Mouse (Mus musculus) c-Kit-positive CD71-positive TER-119-negative erythroid progenitor cells, embryonic 14.5 days (primary cell): ENCODE data around the gene Rrad.
"Not testable (repeated sequence)": the region's sequence is repeated elsewhere in the genome, so short reads cannot be mapped to it uniquely, and the experiment has no call there.

Experiments
- DNase-seq: peaks from one replicate; pipeline ENCODE4 v3.0.0-alpha.2; 2013; ENCODE audit warnings: low read depth

Gene Rrad

DNA sequence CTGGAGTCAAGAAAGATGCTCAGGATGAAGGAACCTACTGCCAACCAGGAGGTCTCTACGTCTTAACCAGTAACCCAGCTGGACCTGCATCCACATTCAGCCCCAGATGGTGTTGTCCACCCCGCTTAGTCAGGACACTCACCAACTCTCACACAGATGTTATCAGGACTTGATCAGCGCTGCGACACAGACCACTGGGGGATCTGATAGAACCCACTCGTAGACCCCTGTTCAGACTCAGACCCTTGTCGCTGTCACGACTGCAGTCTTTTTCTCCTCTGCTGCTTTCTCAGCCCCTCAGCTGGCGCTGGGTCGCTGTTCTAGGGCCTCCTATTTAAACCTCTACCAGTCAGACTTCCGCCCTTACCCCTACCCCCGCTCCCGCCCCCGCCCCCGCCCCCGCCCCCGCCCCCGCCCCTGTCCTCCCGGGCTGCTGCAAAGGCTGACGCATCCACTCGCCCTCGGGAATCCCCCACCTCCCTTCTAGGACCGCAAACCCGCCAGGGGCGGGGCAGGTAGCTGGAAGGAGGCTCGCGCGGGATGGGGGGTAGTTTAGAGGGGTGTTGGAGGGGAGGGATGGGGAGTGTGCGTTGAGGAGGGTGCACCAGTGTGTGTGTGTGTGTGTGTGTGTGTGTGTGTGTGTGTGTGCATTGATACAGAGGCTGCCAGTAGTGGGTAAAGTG, at the start of gene Rrad:
TSS of gene Rrad (minus strand) at position 347 of the 683 bp plus-strand sequence.
- DNase-seq: no peak

DNA sequence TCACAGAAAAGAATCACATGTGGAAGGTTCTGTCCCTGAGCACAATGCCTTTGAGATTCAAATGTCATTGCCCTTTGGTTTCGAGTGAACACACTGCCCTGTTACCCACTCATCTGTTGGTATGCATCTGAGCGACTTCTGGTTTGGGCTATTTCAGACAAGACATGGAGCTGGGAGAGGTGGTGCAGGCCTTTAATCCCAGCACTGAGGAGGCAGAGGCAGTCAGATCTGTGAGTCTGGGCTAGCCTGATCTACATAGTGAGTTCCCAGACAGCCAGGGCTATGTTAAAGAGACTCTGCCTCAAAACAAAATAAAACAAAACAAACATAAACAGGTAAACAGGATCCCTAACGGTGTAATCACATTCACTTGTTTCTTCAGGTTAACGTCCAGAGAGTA, 24.5 kb upstream of the Rrad start:
- no peak for DNase-seq

DNA sequence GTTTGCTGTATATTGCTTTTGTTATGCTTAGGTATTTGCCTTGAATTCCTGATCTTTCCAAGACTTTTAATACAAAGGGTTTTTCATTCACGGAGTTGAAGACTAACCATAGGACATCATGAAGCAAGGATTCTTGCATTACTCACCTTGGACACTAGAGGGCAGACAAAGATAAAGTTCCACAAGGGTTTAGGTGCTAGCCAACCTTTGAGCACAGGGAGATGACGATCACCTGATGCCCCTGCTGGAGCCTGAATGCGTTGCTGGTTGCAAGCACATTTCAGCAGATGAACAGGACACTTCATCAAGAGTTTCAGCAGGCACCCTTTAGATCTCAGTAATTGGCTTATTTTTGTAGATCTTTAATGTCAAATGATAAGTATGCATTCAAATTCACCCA, 23.9 kb upstream of the Rrad start:
- DNase-seq: peak; percentile 76

- not testable (repeated sequence) for DNase-seq
These were observed 13.1 kb upstream of the Rrad start for GRCm38 (mm10) chr8:104644187-104644586.

DNA sequence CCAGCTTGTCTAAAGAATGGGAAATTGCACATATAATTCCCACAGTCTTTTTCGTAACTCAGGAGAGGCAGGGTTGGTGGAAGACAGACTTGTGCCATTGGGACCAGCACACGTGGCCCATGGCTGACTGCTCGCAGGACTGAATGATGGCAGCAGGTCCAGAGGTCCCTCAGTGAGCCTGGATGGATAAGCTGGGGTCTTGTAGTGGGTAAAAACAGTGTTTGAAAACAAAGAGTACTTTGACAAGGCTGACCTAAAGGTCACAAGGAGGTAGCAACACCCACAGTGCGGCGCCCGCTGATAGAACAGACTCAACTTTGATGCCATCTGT, 11.2 kb upstream of the Rrad start:
- no peak for DNase-seq

DNA sequence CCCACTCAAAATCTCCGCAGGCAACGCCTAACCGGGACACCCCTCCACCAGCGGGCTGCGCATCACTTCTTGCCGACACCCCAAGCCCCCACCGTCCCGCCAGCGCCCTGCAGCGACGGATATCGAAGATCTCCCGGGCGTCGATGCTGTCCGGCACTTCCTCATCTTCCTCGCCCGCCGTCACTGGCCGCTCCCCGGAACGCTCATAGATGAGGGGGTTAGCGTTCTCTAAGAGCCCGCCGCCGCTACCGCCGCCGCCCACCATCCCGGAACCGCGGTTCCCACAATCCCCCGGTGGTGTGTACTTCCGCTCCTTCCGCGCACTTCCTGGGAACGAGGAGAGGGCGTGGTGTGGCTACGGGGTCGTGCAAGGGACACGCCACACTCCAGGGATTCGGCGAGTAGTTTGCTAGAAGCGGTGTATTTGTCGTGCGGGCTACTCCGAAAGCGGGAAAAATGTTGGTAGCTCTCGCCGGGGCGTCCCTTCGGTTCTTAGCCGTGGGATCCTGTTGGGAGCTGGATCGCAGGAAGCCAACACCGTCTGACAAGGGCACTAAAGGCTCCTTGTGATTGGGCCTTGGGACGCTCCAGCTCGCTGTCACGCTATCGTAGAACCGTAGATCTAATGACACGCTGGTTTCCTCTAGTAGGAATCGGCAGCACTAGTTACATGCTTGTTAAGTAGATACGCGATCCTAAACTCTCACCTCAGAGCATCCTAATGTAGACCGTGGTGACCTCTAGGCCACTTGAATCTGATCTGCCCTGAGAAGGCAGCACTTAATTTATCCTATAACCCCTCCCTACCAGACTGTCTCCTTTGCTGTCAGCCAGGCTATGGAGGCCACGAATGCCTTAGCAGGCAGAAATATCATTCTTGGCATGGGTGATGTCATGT, 10.5 kb upstream of the Rrad start, which contains the start of gene Ciao2b:
TSS of gene Ciao2b (minus strand) at position 540 of the 898 bp plus-strand sequence.
- DNase-seq: peak; percentile 74

- no peak for DNase-seq
These were observed 9.8 kb upstream of the Rrad start for GRCm38 (mm10) chr8:104640831-104641370.

- no peak for DNase-seq
These were observed 9.1 kb upstream of the Rrad start for GRCm38 (mm10) chr8:104640241-104640640.

DNA sequence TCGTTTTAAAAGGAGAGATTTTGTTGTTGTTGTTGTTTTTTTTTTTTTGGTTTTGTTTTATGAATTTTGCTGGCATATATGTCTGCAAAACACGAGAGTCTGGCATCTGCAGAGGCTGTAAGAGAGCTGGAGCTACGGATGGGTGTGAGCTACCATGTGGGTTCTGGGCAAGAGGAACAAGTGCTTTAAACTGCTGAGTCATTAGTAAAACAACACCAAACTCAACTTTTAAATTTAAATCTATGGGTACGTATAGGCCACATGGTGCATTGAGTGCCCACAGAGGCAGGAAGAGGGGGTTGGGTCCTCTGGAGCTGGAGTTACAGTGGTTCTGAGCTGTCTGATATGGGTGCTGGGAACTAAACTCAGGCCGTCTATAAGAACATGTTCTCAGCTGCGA, 6.9 kb upstream of the Rrad start:
- no peak for DNase-seq

DNA sequence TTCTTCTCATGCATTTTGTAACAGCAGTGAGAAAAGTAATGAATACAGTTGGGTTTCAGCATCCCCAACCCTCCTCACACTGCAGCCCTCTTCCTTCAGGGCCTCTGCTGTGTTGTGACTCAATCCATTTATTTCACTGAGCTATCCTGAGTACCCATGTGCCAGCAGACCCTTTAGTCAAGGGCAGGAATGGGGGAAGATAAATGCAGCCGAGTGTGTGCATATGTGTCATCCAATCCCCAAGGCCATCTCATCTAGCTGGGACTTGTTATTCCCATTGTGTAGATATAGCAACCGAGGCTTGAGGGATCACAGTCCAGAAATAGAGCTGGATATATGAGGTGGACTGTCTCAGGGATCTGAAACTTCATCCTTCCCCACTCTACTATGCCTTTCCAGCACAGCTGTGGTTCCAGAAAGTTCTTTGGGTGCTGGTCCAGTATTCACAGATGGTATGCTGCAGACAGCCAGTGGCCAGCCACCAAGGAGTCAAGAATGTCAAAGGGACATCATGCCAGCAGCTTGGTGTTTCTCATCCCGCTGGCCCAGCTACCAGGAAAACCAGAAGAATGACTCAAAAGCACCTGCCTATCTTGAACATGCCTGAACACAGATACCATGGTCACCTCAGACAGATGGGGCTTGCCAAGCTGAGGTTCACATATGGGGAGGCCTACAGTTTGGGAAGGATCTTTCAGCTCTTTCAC, 4.0 kb upstream of the Rrad start:
- no peak for DNase-seq

GRCm38 (mm10) chr8:104633156-104633744, 2.1 kb upstream of the Rrad start:
- no peak for DNase-seq

DNA sequence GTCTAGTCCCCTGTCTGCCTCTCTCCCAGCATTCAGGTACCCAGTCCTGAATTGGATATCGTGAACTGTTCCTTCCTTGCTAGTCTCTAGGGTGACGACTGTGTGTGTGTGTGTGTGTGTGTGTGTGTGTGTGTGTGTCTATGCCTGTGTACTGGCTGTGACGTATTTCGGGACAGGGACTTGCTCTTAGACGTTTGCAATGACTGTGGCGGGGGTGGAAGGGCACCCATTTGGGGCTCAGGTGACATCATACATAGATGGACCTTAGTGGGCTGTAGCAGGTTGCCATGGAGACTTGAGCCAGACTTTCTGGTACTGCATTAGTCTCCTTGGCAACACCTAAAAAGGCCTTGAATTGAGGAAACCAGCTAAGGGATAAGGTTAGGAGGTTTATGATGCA, 1.4 kb upstream of the Rrad start:
- DNase-seq: no peak

DNA sequence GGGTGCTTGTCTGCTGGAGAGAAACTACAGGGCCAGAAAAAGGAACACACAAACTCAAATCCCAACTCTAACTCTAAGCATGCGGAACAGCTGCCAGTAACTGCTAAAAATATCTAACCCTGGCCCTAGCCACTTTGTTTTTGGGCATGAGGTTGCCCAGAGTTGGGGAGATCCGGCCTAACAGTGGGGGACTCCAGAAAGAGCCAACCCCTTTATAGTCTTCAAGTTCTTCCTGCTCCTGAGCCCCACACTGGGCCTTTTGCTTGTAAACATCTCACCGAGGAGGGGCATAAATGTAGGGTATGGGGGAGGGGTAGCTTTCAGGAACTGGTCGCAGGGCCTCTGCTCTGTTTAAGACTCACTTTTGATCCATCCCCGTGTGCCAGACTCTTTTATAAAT, 848 bp upstream of the Rrad start:
- DNase-seq: no peak

GRCm38 (mm10) chr8:104630574-104630973, 553 bp downstream of the Rrad start:
- no peak for DNase-seq

DNA sequence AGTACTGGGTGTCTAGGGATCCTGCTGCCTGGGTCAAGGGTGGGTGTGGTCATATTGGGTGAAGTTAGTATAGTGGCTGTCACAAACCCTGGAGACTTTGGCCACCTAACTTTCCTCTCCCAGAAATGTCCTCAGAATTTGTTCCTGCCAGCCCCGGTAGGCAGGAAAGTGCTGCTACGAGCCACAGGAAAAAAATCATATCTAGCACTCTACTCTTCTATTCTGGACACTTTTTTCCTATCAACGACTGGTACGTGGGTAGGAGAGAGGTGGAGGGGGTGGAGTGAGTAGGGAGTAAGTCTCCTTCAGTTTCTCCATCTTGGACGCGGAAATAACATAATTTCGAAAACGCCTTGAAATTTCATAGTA, 1.0 kb downstream of the Rrad start:
- no peak for DNase-seq

DNA sequence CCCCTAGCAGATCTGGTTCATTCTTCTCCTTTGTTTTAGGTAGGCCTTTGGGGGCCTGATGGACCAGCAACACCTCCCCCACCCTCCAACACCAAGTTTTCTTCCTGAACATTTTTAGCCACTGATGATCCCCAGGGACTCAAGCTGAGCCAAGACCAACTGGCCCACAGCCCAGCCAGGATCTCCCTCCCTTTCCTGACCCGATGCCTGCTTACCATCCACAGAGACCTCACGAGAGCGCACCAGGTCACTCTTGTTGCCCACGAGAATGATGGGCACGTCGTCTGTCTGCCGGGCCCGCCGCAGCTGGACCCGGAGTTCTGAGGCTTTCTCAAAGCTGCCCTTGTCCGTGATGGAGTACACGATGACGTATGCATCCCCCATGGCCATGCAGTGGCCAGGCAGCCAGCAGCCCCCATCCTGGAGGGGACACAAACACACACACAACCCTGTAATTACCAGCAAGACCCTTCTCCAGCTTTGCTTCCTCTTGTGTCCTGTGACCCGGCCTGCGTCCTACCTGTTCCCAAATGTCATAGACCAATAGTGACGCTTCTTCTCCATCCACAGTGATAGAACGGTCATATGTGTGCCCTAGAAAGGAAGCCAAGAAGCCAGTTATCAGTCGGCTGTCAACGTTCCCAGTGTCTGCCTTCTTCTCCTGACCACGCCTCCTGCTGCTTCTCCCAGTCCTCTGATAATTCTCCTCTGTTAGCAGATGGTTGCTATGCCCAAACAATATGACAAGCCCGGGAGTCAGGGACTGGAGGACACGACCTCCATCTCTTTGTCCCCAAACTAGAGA, 1.6 kb downstream of the Rrad start:
- no peak for DNase-seq

- DNase-seq: no peak
These were observed 2.7 kb downstream of the Rrad start for GRCm38 (mm10) chr8:104628402-104628801.

DNA sequence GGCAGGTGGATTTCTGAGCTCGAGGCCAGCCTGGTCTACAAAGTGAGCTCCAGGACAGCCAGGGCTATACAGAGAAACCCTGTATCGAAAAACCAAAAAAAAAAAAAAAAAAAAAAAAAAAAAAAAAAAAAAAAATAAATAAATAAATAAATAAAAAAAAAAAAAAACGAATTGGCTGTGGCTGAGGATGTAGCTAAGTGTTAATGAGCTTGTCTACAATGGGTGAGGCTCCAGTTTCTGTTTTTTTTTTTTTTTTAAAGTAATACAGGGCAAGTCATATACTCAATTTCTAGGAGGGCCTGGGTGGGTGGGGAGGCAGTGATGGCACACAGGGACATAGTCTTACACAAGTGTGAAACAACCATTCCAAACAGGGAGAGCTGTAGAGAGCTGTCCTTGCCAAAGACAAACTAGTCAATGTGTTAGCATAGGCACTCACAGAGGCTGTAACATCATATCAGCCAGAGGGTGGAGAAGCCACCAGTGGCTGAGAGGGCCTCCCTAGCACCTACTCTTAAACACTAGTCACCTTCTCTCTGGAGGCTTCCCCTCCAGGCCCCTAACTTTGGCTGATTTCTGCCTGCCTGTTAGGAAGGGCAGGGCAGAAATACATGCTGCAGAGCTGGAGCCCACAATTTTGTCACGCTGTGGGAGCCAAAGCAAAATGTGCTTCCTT, 3.9 kb downstream of the Rrad start:
- no peak for DNase-seq

GRCm38 (mm10) chr8:104624161-104624560, 7.0 kb downstream of the Rrad start, which contains the start of gene Cdh16:
Gene Cdh16 (minus strand): TSS chr8:104624396.
- no peak for DNase-seq

DNA sequence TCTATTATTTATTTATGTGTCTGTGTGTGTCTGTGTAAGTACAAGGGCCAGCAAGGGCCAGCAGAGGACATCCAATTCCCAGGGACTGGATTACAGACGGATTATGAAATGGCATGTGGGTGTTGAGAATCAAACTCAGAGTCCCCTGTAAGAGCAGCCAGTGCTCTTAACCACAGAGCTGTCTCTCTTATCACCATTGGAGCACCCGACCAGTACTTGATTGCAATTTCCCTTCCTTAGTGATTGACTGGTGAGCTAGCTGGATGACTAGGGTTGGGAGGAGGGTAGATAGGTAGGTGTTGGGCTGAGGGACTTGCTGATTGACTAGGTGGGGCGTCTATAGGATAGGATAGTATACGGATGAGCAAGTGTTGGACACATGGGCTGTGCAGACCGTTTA, 10.4 kb downstream of the Rrad start:
- DNase-seq: no peak

- DNase-seq: no peak
These were observed 18.0 kb downstream of the Rrad start for GRCm38 (mm10) chr8:104613119-104613518.
